9 mouse cellular contexts compared by ENCODE assay signal in genomic region chr7:80655350-80656013, GRCm38 (mm10). TPM values are rescaled to one million over a fixed set of nuclear protein-coding genes. Genes with fewer than 3 reads are reported as not detected.
A peak's percentile ranks its signal among the peaks of the same experiment; 100 is the strongest.
DNase-seq lines count a peak whose midpoint lies in the region; ATAC-seq and TF ChIP-seq lines count a peak whose summit lies in the region.
"Had no signal": no experiment of that assay in that cellular context is flagged by ENCODE, and none has a peak within 500 bp of the region (broad histone marks: within the 10 kb centered on the region; RNA-seq: fewer than 3 reads in every experiment).

No protein-coding gene starts in this region.

- H3K27me3 ChIP-seq in limb, embryonic 14.5 days (ENCODE audit: control insufficient read depth, insufficient read depth, low read length) = no peaks in the 10 kb centered on the region
- H3K27me3 ChIP-seq: CH12.LX had no signal

- no peak for TF ChIP-seq POLR2A in limb, embryonic 14.5 days (IDR thresholded peaks at IDR 0.05; ENCODE audit: borderline replicate concordance, extremely low read depth, insufficient read depth, insufficient read length)

- DNase-seq in gastrocnemius, adult 18-20 months (ENCODE audit: low spot score) = peak; percentile 57
- no peak for DNase-seq in gastrocnemius, postnatal 14 days
- DNase-seq in retina, adult 2 months (ENCODE audit: low read depth, low spot score) = peak; percentile 50
- no peak for DNase-seq in retina, embryonic 14.5 days (ENCODE audit: low spot score)
- DNase-seq in limb, embryonic 14.5 days (ENCODE audit: low spot score) = peak; percentile 37
- no peak for DNase-seq in yolk sac, embryonic 10.5 days (ENCODE audit: low spot score)
- DNase-seq in spleen, postnatal 4 days (ENCODE audit: low spot score in 2 of 2) = no peak
- DNase-seq in urinary bladder, adult 18-20 months (ENCODE audit: low spot score in 2 of 2) = no peak

- H3K4me3 ChIP-seq in limb, embryonic 14.5 days (replicated peaks; ENCODE audit: low read length) = no peak overlapping the region

- H3K4me1 ChIP-seq in limb, embryonic 14.5 days (ENCODE audit: control insufficient read depth, insufficient read depth, low read length) = peaks cover 29% of the 10 kb centered on the region

- no peak overlapping the region for H3K9ac ChIP-seq in limb, embryonic 14.5 days (ENCODE audit: low read depth, low read length, severe bottlenecking)

- no peak overlapping the region for H3K4me2 ChIP-seq in limb, embryonic 14.5 days (replicated peaks; ENCODE audit: low read depth, low read length, severe bottlenecking)

- peak; percentile 17; the same call in 1 of the 2 replicates for ATAC-seq in limb, embryonic 14.5 days (ENCODE audit: low FRiP score, low read depth)

- H3K27ac ChIP-seq in limb, embryonic 14.5 days (replicated peaks; ENCODE audit: low read depth, low read length) = peak overlapping the region; percentile 73

- intact Hi-C loops in gastrocnemius, postnatal 14 days (cut with DNase I; ENCODE audit: low total_unique reads) = no loop called here

- no peaks in the 10 kb centered on the region for H3K9me3 ChIP-seq in limb, embryonic 14.5 days (ENCODE audit: control insufficient read depth, low read length)

- H3K36me3 ChIP-seq in limb, embryonic 14.5 days (ENCODE audit: control insufficient read depth, insufficient read depth, low read length) = peaks cover 3% of the 10 kb centered on the region; the same call in 1 of the 2 replicates

- WGBS in limb, embryonic 14.5 days = 52% methylated on average over 6 of the region's 6 CpGs

RNA-seq across cellular contexts. Expression of gene Crtc3, which starts 33.2 kb away (rescaled TPM):
- total RNA-seq in gastrocnemius, adult 18-20 months (2021) = 10 to 100 TPM; 12.5 to 13.1 TPM
- total RNA-seq in gastrocnemius, postnatal 14 days (2021) = 10 to 100 TPM; 14.7 to 15.3 TPM
- polyA plus RNA-seq in limb, embryonic 14.5 days (2012; rRNA removed) = 18.6 and 24.4 TPM in 2 replicates
- 26.4 and 29.9 TPM in 2 replicates for polyA plus RNA-seq in limb, embryonic 14.5 days (2014; fragmentation: Nextera tagmentation; extraction: Ambion mirVana)

Comparison
In these comparisons a context has a peak if more than half of its experiments do, and no peak if none do; other contexts are left out.
1. DNase-seq: peak in gastrocnemius, adult 18-20 months (single experiment), retina, adult 2 months (single experiment) and limb, embryonic 14.5 days (single experiment); none in gastrocnemius, postnatal 14 days (single experiment), retina, embryonic 14.5 days (single experiment), yolk sac, embryonic 10.5 days (single experiment), spleen, postnatal 4 days (0 of 2) and urinary bladder, adult 18-20 months (0 of 2).